Mouse (Mus musculus) inflammation-experienced regulatory T-cells, adult 6 months (primary cell): ENCODE measurements around the gene Atg5. TPM values are rescaled to one million over a fixed set of nuclear protein-coding genes. Genes with fewer than 3 reads are reported as not detected.
A peak's percentile ranks its signal among the peaks of the same experiment; 100 is the strongest.

Experiments used
- ATAC-seq: one replicate; pipeline ENCODE4 v1.8.0; 2017
- polyA plus RNA-seq, 3 experiments: library from polyadenylated mRNA; unstranded; fragments of 100-300 nt; shearing (Covaris generic); gene quantifications; one replicate each; pipeline ENCODE4 v1.2.1; 2017

Gene Atg5
- polyA plus RNA-seq, 3 experiments from 2014 or later = 47.5 to 58.6 (median 58.5) TPM

DNA sequence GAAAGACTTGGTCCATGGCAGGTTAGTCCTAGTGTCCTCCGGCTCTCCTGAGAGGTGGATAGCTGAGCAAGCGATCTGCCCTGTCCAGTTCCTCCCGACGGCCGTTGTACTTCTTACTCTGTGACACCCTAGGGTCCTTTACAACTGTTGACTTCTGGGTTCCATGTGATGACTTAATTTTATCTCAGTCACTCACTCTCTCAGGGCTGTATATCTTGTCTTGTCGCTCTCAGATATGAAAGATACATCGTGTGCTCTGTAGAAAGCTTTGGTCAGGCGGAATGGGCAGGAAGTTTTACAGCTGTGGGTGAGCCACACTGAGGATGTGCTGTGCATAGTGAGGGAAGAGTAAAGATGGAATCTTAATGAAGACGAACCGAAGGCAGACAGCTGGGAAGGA lies 86.2 kb downstream of the Atg5 start:
- ATAC-seq = no peak

DNA sequence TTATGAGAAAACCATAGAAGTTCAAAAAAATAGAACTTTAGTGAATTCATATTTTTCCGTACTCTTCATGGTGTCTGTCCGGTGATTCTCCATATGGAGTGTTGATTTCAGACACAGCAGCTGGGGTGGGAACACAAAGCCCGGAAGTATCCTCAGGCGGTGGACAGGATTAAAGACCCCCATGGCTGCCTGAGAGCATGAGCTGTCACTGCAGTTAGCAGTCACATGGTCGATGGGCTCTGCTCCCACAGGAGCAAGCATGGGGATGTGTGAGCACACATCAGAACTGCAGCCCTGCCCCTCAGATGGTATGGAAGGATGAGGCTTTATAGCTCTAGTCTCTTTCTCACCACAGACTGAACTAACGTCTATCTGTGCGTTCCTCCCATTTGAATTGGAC lies 87.1 kb downstream of the Atg5 start:
- no peak for ATAC-seq

DNA sequence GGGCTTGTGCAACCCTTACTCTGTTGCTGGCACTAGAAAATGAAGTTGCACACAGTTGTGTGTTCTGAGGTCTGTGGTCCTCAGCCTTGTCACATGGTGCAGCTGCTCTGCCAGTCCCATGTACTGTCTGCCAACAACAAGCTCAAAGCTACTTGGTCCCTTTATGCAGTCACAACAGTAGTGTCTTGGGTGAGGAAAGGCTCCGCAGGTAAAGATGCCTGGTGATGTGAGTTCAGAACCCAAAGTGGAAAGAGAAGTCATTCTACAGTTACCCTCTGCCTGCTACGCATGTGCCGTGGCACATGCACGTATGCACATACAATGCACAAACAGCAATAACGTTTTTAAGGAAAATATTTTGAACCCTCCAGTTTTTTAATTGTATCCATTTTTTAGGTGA lies 88.5 kb downstream of the Atg5 start:
- ATAC-seq = no peak

DNA sequence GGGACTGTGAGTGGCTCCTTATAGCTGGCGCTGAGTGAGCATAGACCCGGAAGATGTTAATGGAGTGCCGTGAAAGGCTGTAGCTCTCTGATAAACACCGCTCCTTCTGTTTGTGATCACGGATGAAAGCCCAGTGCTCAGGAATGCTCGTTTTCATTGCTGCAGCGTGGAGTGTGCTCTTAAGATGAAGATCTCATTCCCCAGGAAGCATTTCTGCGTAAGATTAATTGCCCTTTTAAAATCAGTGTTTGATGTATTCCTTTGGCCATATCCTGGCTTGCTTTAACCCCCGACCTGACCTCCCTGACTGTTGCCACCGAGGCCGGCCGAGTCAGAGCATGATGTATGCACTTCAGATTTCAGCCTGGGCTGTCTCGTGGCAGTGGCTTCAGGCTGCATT lies 89.2 kb downstream of the Atg5 start:
- ATAC-seq = no peak

DNA sequence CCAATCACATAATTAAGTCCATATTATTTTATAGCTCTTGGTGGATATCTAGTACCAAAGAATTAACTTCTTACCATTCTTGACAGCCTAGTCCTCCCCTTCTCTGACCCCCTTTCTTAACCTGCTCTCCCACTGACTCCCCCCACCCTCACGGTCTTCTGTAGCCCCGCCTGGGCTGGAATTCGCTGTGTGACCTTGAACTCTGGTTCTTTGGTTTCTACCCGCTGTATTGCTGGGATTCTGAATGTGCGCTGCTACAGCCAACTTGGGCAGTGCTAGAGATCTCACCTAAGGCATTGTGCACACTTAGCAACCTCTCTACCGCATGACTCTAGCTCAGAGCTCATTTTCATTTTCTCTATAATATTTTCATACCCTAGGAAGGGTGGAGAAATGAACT lies 90.7 kb downstream of the Atg5 start:
- ATAC-seq = no peak

DNA sequence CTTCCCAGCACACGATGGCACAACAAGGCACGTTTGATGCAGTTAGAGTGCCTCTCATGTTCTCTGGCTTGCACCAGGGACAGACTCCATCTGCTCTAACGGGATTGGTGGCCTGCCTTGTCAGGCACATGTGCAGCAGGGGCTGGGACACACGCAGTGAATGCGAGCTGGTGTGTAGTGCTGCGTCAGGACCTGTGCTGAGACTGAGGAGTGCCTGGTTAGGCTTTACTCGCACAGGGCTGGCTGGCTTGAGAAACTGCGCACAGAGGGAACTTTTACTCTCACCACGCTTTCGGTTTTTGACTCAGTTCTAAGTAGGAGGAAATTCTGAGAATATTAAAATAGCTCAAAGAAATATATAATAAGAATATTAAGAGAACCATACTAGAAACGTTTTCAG lies 92.5 kb downstream of the Atg5 start:
- peak; percentile 60 for ATAC-seq

DNA sequence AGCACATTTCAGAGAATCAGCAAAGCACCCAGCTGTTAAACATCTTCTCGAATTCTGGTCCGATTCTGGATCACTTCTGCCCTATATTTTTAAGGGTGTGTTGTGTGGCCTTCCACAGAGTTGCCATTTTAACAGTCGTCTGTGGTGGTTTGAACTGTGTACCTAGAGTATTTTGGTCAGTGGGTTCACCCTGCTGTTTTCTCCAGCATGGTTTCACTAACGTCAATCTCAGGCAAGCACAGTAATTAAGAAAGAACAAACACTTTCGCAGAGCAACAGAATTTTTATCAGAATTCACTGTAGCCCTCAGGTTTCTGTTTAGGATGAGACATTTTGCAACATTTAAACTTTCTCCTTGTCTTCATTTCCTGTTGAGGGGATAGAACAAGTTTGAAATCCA lies 94.3 kb downstream of the Atg5 start:
- ATAC-seq = no peak

DNA sequence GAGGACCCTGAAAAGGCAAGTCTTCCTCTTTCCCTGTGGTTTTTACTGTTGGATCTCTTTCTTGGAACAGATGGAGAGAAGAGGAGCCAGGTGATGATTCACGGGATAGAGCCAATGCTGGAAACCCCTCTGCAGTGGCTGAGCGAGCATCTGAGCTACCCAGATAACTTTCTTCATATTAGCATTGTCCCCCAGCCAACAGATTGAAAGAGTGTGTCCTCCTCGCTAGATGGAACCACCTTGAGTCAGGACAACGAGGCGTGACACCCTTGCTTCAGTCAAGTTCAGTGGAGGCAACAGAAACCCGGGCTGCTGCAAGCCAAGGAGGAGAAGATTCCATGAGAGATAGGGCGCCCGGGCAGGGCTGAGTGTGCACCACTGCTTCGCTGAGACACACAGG lies 94.7 kb downstream of the Atg5 start:
- no peak for ATAC-seq

DNA sequence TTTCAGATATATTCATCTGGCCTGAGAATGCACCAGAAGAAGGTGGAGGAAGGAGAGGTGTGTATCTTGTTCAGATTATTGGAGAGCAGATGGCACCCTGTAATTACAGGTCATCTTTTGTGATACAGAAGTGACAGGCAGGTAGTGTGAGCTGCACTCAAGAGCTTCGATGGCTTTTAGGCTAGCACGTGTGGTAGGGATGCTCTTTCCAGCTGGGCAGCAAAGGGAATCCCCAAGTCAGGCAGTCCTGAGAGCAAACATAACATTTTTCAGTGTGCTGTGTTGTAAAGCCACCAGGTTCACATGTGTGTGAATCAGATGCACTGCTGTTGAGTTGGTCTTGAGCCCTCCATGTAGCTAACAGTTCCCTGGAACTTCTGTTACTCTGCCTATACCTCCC lies 98.0 kb downstream of the Atg5 start:
- ATAC-seq = no peak

DNA sequence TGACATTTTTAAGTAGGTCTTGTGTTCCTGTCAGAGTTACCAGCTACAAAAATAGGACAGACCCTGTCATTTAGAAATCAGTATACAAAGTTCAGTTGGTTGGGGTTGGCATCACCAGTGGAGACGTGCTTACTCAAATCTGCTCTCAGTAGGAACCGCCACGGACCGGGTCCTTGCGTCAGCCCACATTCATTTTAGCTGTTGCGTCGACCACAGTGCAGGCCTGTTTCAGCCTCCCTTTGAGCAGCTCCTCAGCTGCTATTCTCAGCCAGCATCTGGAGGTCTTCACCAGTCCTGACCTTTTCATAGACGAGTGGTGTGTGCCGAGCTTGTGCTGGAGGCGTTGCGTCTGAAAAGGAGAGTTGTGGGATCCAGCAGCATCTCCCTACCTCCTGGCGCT lies 98.9 kb downstream of the Atg5 start:
- no peak for ATAC-seq

DNA sequence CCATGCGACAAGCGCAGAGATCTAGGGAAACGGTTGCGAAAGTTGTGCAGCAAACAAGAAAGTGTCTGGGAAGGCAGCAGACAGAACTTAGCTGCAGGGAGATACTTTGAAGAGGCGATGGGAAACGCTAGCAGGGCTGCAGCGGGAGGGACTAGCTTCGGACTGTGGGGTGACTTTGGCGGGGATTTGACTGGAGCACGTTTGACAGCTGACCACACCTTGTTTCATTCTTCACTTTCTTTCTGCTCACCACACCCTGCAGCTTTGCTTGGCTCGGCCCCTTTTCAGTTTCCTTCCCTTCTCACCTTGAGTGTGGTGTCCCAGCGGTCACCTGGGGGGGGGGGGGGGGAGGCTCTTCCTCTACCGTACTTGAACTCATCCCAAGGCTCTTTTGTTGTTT lies 100.4 kb downstream of the Atg5 start:
- ATAC-seq = no peak

DNA sequence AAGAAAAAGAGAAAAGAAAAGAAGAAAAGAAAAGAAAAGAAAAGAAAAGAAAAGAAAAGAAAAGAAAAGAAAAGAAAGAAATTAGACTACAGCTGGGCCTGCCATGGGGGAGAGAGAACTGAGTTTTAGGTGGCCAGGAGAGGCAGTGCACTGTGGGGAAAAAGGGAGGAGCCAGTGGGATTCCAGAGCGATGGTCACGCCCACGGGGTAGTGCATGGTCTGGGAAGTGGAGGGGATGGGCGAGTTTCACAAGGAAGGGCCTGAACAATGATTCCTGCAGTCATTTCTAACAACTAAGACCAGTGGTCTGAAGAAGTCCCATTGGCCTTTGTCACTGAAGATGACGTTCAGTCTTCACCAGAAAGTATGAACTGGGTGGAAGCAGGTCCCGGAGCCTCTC lies 102.5 kb downstream of the Atg5 start:
- ATAC-seq = no peak

DNA sequence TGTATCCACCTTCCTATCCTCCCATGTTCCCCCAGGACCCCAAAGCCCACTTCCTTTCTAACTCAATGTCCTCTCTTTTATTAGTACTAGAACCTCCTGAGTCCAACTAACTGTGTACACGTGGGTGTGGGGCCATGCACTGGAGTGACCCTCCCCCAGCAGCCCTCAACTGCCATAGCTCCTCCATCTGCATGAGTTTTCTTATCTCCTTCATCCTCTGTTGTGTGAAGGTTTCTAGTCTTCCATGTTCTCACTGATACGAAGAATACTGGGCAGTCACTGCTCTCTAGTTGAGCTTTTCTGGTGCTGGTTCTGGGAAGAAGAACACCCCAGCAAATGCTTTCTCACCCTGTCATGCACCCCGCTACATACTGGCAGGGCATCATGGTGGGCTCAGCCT lies 104.1 kb downstream of the Atg5 start:
- no peak for ATAC-seq

DNA sequence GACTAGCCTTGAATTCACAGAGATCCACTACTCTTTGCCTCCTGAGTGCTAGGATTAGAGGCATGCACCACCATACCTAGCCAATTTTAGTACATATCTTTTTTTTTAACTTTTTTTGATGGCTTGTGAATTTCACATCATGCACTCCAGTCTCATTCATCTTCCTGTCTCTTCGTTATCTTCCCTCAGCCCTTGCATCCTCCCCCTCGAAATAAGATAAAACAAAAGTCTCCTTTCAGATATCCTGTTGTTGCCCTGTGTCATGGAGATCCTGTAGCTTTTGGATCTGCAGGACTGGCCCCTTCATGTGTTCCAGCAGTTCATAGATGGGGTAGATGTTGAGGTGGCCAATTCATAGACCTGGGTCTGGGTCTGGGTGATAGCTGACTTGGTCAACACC lies 106.5 kb downstream of the Atg5 start:
- ATAC-seq = no peak

DNA sequence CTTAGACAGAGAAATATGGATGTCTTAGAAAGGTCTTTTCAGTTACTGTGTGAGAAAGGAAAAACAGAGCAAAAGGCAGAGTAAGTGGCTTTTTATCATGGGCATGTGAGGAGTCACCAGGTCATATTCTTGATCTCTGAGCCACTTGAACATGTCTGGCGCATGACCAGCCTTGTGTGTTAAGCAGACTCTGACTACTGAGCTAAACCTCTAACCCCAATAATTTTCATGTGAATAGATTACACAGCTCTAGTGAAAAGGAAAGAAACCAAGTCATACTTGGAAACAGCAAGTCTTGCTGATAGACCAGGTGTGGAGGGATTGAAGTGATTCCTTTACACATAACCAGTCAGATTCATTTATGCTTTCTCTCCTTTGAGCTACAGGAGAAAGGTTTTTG lies 107.3 kb downstream of the Atg5 start:
- ATAC-seq = no peak

DNA sequence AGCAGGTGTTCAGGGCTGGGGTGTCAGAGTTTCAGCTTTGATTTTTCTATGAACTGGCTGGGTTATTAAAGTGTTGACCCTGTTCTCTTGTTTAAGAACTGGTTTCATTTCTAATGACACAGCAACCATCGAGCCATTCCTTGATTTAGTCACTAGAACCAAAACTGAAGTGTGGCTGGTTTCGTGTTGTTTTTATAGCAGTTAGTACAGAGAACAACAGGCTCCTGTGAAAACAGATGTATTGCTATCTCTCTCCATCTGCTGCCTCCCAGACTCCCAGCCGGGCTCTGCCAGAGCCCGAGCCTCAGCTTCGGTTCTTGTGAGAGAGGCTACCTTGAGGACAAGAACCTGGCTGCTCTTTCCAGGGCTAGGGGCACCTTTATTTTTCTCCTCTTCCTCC lies 109.7 kb downstream of the Atg5 start:
- ATAC-seq = no peak

DNA sequence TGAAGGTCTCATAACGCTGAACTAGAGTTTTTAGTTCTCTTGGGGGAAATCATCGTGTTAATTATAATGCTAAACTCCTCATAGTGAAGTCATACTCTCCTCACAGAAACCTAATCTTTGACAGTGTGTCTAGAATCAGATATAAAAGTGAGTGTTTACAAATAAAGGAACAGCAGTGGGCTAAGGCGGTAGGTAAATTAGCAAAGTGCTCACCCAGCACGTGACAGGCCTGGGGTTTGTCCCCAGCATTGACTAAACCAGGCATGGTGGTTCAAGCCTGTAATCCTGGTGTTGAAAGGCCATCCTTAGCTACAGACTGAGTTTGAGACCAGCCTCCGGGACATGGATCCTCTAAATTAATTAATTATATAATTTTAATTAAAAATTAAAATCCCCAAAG lies 110.2 kb downstream of the Atg5 start:
- ATAC-seq = no peak

DNA sequence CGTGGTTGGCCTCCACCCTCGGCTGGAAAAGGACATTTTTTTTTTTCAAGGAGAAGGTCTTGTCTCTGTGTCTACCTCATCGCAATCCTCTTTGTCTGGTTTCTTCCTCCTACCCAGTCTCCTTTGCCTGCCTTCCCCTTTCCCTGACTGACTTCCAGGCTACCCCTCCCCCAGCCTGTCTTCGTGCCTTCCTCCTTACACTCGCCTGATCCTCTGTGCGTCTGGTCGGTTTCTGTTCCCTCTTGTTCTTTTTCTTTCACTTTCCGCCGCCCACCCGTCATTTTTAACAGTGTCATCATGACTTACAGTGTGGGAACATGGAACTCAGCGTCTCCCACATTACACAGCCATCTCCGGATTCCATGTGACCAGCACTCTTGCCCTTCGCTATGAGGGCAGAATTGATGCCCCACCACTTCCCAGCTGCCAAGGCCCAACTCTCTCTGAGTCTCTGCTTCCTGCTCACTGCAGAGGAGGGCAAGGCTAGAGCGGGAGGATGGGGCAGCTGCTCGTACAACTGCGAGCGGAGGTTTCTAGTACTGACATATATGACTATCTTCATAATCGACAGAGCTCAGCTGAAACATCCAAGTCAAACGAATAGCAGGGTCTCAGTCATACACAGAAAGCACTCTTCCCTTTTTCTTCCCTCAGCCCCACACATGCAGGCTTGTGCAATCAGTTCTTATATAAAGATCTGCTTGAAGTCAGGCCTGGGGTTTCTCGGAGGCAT lies 112.5 kb downstream of the Atg5 start:
- peak; percentile 84 for ATAC-seq

DNA sequence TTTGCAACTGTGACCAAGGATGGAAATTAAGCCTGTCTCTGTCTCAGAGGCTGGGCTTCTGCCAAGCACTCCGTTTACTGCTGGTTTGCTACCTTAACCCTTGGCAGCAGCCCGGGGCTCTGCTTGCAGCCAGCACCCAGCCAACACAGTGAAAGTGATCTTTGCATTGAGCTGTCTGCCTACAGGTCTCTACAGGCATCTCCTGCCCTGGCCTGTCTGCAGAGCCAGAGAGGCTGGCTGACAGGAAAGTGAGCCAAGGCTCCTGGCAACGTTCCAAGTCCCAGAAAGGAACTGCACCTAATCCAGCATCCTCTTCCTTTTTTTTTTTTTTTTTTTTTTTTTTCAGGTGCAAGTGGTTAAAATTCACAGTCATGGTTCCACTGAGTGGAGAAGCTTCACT lies 113.2 kb downstream of the Atg5 start:
- ATAC-seq = no peak

DNA sequence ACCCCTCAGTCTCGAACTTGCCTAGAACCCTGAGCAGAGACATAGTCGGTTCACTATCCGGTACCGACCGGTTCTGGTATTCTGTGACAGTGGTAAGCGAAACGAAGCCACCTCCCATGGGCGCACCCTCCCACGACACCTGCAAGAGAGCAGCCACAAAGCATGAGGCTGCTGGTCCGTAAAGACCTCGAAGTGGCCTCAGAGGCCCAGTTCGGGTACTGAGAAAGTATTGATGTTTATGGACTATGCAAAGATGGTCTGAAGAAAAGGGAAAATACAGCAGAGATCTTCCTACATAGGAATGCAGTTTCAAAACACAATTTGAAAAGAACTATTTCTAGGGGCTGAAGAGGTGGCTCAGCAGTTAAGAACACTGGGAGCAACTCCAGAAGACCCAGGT lies 113.8 kb downstream of the Atg5 start:
- no peak for ATAC-seq

DNA sequence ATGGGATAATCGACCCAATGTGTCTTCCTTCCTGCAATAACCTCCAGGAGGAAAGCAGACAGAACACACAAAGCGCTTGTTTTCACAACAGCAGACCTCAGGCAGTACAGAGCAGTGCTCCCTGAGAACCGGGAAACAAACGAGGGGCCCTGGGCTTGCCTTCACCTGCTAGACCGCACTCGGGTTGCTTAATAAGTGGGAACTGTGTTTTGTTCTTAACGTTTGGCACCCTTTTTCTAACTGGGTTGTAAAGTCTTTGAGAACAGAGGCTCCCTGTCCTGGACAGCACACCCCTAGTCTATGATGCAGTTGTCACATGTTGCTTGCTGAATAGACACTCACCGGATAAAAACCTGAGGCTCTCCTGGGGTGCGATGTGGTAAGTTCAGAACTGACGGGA lies 115.1 kb downstream of the Atg5 start:
- ATAC-seq = no peak

DNA sequence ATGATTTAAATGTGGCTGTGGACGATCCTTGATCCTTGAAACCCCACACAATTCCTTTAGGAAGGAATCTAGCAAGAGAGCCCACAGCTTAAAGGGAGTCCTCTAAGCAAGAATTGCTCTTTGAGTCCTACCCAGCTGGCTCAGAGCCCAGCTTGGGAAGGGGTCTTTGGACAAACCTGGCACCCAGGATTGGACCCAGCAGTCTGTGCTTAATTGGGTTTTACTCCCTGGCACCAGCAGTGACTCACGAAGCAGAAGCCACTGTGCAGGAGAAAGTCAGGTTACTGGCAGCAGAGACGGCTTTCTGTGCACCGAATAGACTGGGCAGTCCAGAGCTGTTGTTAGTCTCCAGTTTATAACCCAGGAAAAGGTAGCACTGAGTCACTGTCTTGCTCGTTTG lies 117.1 kb downstream of the Atg5 start:
- ATAC-seq = no peak

DNA sequence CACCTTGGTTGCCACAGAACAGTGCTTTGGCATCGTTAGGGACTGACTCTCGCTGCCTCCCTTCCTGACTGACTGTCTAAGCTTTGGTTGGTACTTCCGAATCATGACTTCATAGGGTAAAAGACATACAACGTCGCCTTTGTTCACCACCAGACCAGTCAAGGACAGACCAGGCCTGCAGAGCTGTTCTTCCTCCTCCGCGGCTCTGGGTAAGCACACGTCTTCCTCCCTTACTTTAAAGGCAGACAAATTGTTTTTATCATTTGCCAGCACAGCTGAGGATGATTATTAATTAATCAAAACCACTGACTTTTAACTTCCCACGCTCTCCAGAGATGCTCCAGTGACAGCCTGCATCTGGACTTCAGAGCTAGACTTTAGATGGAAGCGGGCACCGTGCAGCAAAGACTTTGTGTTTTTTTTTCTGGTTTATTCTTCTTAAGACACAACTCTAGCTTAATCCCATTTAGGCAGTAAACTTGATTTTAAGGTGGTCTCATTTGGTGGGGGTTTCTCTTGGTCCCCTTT lies 120.6 kb downstream of the Atg5 start:
- ATAC-seq = no peak

DNA sequence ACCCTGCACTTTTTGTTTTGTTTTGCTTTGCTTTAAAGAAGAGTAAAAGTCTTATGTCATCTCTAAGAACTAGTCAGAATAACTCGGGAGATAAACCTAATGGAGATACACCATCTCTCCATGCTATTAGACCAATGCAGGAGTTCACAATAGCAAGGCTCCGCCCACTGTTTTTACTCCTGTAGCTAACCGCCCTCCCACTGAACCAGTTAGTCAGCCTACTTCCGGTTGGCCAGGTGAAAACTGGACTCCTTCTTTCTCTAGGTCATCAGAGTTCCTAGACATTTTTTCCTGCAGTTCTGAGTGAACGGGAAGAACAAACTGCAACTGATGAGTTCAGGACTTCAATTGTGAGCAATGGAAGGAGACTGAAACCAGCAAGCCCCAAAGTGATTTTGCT lies 122.1 kb downstream of the Atg5 start:
- ATAC-seq = no peak
